Mouse (Mus musculus) spleen, adult 2 months (tissue): ENCODE data around the gene Arhgap28.

Experiments
- CTCF ChIP-seq: fragments of 200-500 bp; IDR thresholded peaks from 2 replicates; pipeline ENCODE4 v1.5.1; 2011; ENCODE audit warnings: mild to moderate bottlenecking, inconsistent platforms; ENCODE audit not compliant: insufficient read depth, insufficient read length, insufficient replicate concordance; ENCODE audit errors: extremely low read depth
- POLR2A ChIP-seq: fragments of 200-500 bp; IDR thresholded peaks from 2 replicates; pipeline ENCODE4 v1.6.1; 2011; ENCODE audit warnings: low read depth, low read length, inconsistent platforms

DNA sequence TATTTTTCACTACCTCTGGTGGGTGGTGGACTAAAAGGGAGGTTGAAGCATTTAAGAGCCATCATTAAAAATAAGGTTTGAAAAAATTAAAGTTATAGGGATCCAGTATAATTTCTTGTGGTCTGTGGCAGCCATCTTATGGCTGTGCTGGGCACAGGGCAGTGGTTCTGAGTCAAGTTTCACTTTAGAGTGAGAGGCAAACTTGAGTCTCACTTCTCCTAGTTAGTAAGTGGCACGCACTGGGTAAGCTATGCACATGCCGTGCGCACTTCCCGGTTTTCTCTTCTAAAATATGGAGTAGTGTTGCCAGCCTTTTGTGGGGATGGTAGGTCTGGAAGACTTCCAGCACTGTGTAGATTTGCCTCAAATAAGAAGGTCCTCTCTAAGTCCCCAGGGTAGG, 38.5 kb upstream of the Arhgap28 start:
- TF ChIP-seq CTCF: no peak
- no peak for TF ChIP-seq POLR2A
